In genomic region chr3:27250936-27251335, GRCm38 (mm10) we compare ENCODE assay signal across 12 mouse cellular contexts.
A peak's percentile ranks its signal among the peaks of the same experiment; 100 is the strongest.
DNase-seq lines count a peak whose midpoint lies in the region.
"Had no signal": no experiment of that assay in that cellular context is flagged by ENCODE, and none has a peak within 500 bp of the region (broad histone marks: within the 10 kb centered on the region; RNA-seq: fewer than 3 reads in every experiment).

No protein-coding gene starts in this region.

- peak; percentile 7 for DNase-seq in embryo, embryonic 11 days
- no peak for DNase-seq in embryo, embryonic 10 days (ENCODE audit: low spot score)
- peak; percentile 19 to 29 for DNase-seq in layer of hippocampus, postnatal 10 days (ENCODE audit: low spot score in 2 of 2)
- DNase-seq in layer of hippocampus, adult 9-10 months (ENCODE audit: low spot score): no peak
- peak; percentile 63 for DNase-seq in thymus, postnatal 4 days
- no peak for DNase-seq in thymus, postnatal 36 days
- no peak for DNase-seq in frontal cortex, postnatal 25 days (ENCODE audit: low spot score in 2 of 2)
- DNase-seq in gastrocnemius, postnatal 10 days: no peak
- DNase-seq: adrenal gland, adult 8-10 months; cerebellum, postnatal 36 days; gastrocnemius, postnatal 25 days; heart, postnatal 36 days had no signal

Comparison
In these comparisons a context has a peak if more than half of its experiments do, and no peak if none do; other contexts are left out.
1. DNase-seq: peak in embryo, embryonic 11 days (single experiment), layer of hippocampus, postnatal 10 days (2 of 2) and thymus, postnatal 4 days (single experiment); none in embryo, embryonic 10 days (single experiment), layer of hippocampus, adult 9-10 months (single experiment), thymus, postnatal 36 days (0 of 2), frontal cortex, postnatal 25 days (0 of 2) and gastrocnemius, postnatal 10 days (single experiment).